Mouse (Mus musculus): ENCODE data around the gene Chst10. TPM values are rescaled to one million over a fixed set of nuclear protein-coding genes. Genes with fewer than 3 reads are reported as not detected.
A peak's percentile ranks its signal among the peaks of the same experiment; 100 is the strongest.

Chst10 gene
- 0.10 and 0.24 TPM in 2 replicates for polyA plus RNA-seq (2015; fragmentation: Nextera tagmentation; extraction: Ambion mirVana)

DNA sequence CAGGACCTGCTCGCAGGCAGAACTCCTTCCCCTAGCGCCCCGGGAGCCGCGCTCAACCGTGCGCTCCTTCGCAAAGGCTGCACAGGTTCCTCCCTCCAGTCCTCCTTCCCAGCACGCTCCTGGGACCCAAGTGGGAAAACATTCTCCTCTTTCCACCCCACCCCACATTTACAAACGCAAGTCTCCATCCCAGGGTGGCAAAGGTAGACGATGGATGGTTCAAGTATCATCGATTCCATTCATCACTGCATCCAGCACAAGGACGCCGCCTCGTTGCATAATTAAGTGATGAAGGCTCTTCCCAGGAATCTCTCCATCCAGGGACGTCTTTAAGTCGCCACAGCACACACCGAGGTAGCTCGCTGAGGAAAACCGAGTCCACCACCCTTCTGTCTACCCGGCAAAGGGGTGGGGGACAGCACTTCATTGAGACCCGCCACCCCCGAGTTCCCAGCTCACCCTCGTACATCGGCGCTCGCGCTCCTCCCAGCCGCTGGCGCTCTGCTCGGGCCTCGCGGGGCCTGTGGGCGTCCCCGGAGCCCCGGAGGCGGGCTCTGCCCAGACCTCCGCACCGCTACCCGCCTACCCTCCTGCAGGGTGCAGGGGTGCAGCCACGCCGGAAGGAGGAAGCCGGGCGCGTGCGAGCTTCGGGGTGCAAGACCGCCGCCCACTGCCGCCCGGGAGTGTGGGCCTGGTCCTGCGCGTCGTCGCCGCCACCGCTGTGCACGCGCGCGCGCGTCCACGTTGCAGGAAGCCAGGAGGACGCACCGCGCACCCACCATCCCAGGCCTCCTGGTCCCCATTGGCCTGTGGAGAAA is at the start of gene Chst10:
TSS of gene Chst10 (minus strand) at position 731 of the 818 bp plus-strand sequence.
- 1% methylated on average over 64 of the region's 67 CpGs for WGBS (ENCODE audit: insufficient replicate concordance)
- Histone ChIP-seq H3K9me3 (replicated peaks) (no peaks in the 10 kb centered on the region), H3K27ac (replicated peaks) (no peak within 1 kb of the TSS), H3K27me3 (peaks cover 30% of the 10 kb centered on the region), H3K4me1 (replicated peaks) (no peaks in the 10 kb centered on the region), H3K4me2 (peak within 1 kb of the TSS; percentile 61), H3K36me3 (replicated peaks) (no peaks in the 10 kb centered on the region), H3K4me3 (replicated peaks) (peak within 1 kb of the TSS; percentile 42), H3K9ac (no peak within 1 kb of the TSS)
- ATAC-seq (ENCODE audit: insufficient read depth) = no peak

DNA sequence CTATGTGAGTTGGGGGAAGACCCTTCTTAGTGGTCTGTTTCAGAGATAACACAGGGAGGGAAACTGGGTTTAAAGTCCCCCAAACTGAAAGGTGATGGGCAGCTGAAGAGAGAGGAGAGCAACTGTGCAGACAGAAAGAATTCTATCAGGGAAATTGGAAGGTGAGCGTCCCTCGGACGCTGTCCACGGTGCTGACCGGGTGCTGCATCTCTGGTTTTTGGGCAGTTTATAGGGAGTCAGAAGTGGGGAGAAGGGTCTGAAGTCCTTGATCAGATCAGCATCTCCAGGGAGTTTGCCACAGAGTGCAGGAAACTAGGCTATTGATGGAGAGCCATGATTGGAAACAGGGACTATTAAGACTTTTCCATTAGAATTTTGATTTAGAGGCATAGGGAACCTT is 41.6 kb upstream of the Chst10 start:
- WGBS (ENCODE audit: insufficient replicate concordance) = 6% methylated on average over 5 of the region's 5 CpGs
- H3K4me2 ChIP-seq = no peak overlapping the region
- no peaks in the 10 kb centered on the region for H3K4me1 ChIP-seq (replicated peaks)
- no peak for ATAC-seq (ENCODE audit: insufficient read depth)
- H3K27ac ChIP-seq (replicated peaks) = no peak overlapping the region
- H3K4me3 ChIP-seq (replicated peaks) = no peak overlapping the region
- no peaks in the 10 kb centered on the region for H3K27me3 ChIP-seq
- H3K36me3 ChIP-seq (replicated peaks) = no peaks in the 10 kb centered on the region
- no peak overlapping the region for H3K9ac ChIP-seq
- no peaks in the 10 kb centered on the region for H3K9me3 ChIP-seq (replicated peaks)

DNA sequence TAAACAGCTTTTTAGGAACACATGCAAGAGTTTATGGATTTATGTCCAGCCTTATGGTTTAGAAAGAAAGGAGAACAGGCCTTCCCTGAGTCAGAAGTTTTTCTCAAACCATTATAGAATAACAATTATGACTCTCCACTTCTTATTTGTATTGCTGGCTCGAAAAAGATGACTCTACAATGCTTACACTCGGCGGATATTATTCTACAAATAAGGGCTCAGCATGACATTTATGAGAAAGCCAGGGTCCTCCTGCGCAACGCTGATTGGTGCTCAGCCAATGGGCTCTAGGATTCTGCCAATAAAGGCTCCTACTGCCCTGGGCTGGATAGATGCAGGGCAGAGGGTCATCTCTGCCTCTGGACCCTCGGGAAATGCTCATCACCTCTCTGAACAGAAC is 40.9 kb upstream of the Chst10 start, which contains the start of gene Nms:
TSS of gene Nms (plus strand) at position 301 of the 400 bp plus-strand sequence.
- 60% methylated on average over 6 of the region's 6 CpGs for WGBS (ENCODE audit: insufficient replicate concordance)
- no peaks in the 10 kb centered on the region for H3K36me3 ChIP-seq (replicated peaks)
- no peaks in the 10 kb centered on the region for H3K4me1 ChIP-seq (replicated peaks)
- H3K27me3 ChIP-seq = no peaks in the 10 kb centered on the region
- H3K4me2 ChIP-seq = no peak within 1 kb of the TSS
- no peak within 1 kb of the TSS for H3K4me3 ChIP-seq (replicated peaks)
- no peak within 1 kb of the TSS for H3K27ac ChIP-seq (replicated peaks)
- no peaks in the 10 kb centered on the region for H3K9me3 ChIP-seq (replicated peaks)
- no peak within 1 kb of the TSS for H3K9ac ChIP-seq
- no peak for ATAC-seq (ENCODE audit: insufficient read depth)

DNA sequence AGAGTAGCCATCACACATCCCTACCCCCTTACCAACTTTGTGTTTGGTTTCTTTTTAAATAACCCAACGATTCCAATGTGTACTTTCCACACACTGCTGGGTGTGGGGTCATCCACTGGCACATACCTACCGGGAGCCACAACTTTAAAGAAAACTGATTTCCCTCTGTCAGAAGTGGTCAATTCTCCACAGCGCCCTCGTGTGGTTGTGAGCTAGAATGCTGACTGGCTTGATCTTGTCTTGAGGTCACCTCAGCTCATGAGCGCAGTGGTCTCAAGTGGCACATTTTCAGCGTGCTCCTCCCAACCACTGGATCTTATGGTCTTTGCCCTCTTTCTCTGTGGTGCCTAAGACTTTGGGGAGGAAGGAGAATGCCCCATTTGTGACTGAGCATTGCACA is 38.8 kb upstream of the Chst10 start:
- no peak for ATAC-seq (ENCODE audit: insufficient read depth)

DNA sequence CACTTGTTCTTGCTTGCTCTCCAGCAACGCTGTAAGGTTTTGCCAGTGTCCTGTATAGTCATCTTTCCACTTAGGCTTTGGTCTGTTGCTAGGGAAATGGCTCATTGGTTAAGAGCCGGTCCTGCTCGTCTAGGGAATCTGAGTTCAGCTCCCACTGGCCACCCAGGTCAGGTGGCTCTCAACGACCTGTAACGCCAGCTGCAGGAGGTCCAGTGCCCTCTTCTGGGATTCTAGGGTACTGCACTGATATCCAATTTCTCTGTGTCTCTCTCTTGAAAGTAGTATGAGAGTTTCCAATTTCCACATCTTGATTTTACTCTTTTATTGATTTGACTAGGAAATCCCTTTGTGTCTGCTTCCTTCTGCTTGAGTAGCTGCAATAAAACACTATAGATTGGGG is 36.7 kb upstream of the Chst10 start:
- no peak overlapping the region for H3K9ac ChIP-seq
- H3K36me3 ChIP-seq (replicated peaks) = no peaks in the 10 kb centered on the region
- H3K27me3 ChIP-seq = no peaks in the 10 kb centered on the region
- no peaks in the 10 kb centered on the region for H3K9me3 ChIP-seq (replicated peaks)
- no peak overlapping the region for H3K4me2 ChIP-seq
- no peak for ATAC-seq (ENCODE audit: insufficient read depth)
- WGBS (ENCODE audit: insufficient replicate concordance) = 23% methylated on average over 5 of the region's 5 CpGs
- H3K4me1 ChIP-seq (replicated peaks) = no peaks in the 10 kb centered on the region
- no peak overlapping the region for H3K4me3 ChIP-seq (replicated peaks)
- no peak overlapping the region for H3K27ac ChIP-seq (replicated peaks)

More for the DNA sequence above, 38.8 kb upstream of the Chst10 start:
- no peaks in the 10 kb centered on the region for H3K4me1 ChIP-seq (replicated peaks)
- 22% methylated on average over 6 of the region's 6 CpGs for WGBS (ENCODE audit: insufficient replicate concordance)
- H3K9me3 ChIP-seq (replicated peaks) = no peaks in the 10 kb centered on the region
- H3K36me3 ChIP-seq (replicated peaks) = no peaks in the 10 kb centered on the region
- H3K27me3 ChIP-seq = no peaks in the 10 kb centered on the region
- H3K4me2 ChIP-seq = no peak overlapping the region
- H3K4me3 ChIP-seq (replicated peaks) = no peak overlapping the region
- H3K27ac ChIP-seq (replicated peaks) = no peak overlapping the region
- H3K9ac ChIP-seq = no peak overlapping the region

DNA sequence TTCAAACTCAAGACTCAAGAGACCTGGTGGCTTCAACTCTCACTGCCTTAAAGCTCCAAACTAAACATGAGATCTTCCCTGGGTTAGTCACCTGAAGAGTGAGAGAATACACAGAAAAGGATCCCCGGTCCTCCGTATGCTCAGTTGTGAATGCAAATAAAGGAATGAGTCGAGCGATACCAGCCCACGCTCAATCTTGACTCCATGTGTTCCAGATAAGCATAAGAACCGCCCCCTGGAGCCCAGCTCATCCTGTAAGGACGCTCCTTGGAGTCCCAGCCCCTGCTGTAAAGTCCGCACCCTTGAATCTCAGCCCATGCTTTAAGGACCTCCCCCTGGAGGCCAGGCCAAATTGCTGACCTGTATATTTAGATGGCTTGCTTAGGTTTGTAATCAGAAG is 32.8 kb upstream of the Chst10 start:
- no peaks in the 10 kb centered on the region for H3K4me1 ChIP-seq (replicated peaks)
- no peak overlapping the region for H3K9ac ChIP-seq
- H3K9me3 ChIP-seq (replicated peaks) = no peaks in the 10 kb centered on the region
- 48% methylated on average over 8 of the region's 8 CpGs for WGBS (ENCODE audit: insufficient replicate concordance)
- H3K27ac ChIP-seq (replicated peaks) = no peak overlapping the region
- H3K4me2 ChIP-seq = no peak overlapping the region
- no peaks in the 10 kb centered on the region for H3K27me3 ChIP-seq
- no peaks in the 10 kb centered on the region for H3K36me3 ChIP-seq (replicated peaks)
- ATAC-seq (ENCODE audit: insufficient read depth) = no peak
- no peak overlapping the region for H3K4me3 ChIP-seq (replicated peaks)

DNA sequence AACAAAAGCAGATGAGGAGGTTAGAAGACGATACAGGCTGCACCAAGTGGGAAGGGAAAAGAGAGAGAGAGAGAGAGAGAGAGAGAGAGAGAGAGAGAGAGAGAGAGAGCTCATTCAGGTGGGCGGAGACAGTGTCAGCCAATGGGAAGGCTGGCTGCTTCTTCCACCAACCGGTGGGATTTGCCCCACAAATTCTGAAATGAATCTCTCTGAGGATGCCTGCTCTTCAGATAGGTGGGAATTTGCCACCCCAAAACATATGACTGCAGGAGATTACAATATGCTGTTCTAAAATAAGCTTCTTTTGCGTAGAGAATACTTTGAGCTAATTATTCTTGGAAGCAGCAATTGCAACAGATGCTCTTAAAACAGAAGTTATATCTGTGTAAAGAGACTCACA is 31.5 kb upstream of the Chst10 start:
- Histone ChIP-seq H3K36me3 (replicated peaks) (no peaks in the 10 kb centered on the region), H3K9me3 (replicated peaks) (no peaks in the 10 kb centered on the region), H3K4me2 (no peak overlapping the region), H3K4me3 (replicated peaks) (no peak overlapping the region), H3K9ac (no peak overlapping the region), H3K27me3 (no peaks in the 10 kb centered on the region), H3K27ac (replicated peaks) (no peak overlapping the region), H3K4me1 (replicated peaks) (no peaks in the 10 kb centered on the region)
- no peak for ATAC-seq (ENCODE audit: insufficient read depth)
- WGBS (ENCODE audit: insufficient replicate concordance) = 50% methylated on average over 4 of the region's 4 CpGs

DNA sequence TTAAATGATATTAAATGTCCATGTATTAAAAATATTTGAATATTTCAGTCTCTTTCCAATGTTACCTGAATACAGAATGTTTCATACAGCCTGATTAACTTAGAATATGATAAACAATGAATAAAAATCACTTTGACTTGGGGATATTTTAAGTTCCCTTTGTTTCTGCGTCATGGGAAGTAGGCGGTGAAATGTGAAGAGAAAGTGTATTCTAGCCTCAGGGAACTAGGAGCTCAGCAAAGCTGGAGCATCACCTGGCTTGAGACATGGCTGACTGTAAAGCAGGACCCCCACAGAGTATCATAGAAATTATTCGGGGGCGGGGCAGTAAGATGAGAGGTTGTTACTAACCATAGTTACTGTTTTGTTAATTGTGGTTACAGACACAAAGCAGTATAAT is 31.0 kb upstream of the Chst10 start:
- Histone ChIP-seq H3K9me3 (replicated peaks) (no peaks in the 10 kb centered on the region), H3K36me3 (replicated peaks) (no peaks in the 10 kb centered on the region), H3K4me2 (no peak overlapping the region), H3K4me1 (replicated peaks) (no peaks in the 10 kb centered on the region), H3K27ac (replicated peaks) (no peak overlapping the region), H3K9ac (no peak overlapping the region), H3K27me3 (no peaks in the 10 kb centered on the region), H3K4me3 (replicated peaks) (no peak overlapping the region)
- 64% methylated on average over 4 of the region's 4 CpGs for WGBS (ENCODE audit: insufficient replicate concordance)
- ATAC-seq (ENCODE audit: insufficient read depth) = no peak

DNA sequence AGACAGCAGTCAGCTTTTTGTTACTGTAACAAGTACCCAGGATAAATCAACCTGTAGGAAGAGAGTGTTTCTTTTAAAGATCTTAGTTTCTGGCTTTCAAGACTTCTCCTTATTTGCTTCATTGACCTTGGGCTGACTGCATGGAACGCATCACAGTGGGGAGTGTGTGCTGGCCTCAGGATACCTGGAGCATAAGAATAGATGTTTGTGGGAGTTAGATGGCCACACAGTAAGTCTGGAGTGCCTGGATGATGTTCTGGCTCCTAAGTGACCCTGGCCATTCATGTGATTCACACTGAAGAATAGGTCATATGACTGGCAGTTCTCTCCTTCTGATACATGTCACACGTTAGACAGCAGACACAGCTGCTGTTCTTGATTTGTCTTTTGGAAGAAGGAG is 6.0 kb upstream of the Chst10 start:
- Histone ChIP-seq H3K9ac (no peak overlapping the region), H3K4me1 (replicated peaks) (no peaks in the 10 kb centered on the region), H3K27ac (replicated peaks) (no peak overlapping the region), H3K27me3 (no peaks in the 10 kb centered on the region; the same call in 1 of the 2 replicates), H3K9me3 (replicated peaks) (no peaks in the 10 kb centered on the region), H3K4me2 (no peak overlapping the region), H3K36me3 (replicated peaks) (no peaks in the 10 kb centered on the region), H3K4me3 (replicated peaks) (no peak overlapping the region)
- no peak for ATAC-seq (ENCODE audit: insufficient read depth)
- WGBS (ENCODE audit: insufficient replicate concordance) = 56% methylated on average over 2 of the region's 2 CpGs

DNA sequence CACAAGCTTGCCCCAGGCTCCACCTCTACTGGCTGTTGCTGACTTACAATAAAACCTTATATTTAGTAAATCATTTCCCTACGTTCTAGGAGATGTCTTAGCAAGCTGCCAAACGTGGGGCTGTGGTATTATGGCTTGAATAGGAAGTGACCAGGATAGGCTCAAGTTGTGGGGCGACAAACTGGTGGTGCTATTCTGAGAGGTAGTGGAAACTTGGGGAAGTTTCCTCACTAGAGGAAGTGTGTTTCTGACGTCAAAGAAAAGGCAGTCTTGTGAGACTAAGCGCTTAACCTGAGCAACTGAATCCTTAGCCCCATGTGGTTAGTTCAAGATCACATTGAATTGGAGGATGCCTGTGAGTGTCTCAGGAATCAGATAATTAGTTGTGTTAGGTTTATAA is 4.6 kb upstream of the Chst10 start:
- no peak for ATAC-seq (ENCODE audit: insufficient read depth)
- Histone ChIP-seq H3K4me3 (replicated peaks) (no peak overlapping the region), H3K9me3 (replicated peaks) (no peaks in the 10 kb centered on the region), H3K27me3 (peaks cover 12% of the 10 kb centered on the region), H3K27ac (replicated peaks) (no peak overlapping the region), H3K36me3 (replicated peaks) (no peaks in the 10 kb centered on the region), H3K4me2 (no peak overlapping the region), H3K4me1 (replicated peaks) (no peaks in the 10 kb centered on the region), H3K9ac (no peak overlapping the region)
- 23% methylated on average over 5 of the region's 5 CpGs for WGBS (ENCODE audit: insufficient replicate concordance)

DNA sequence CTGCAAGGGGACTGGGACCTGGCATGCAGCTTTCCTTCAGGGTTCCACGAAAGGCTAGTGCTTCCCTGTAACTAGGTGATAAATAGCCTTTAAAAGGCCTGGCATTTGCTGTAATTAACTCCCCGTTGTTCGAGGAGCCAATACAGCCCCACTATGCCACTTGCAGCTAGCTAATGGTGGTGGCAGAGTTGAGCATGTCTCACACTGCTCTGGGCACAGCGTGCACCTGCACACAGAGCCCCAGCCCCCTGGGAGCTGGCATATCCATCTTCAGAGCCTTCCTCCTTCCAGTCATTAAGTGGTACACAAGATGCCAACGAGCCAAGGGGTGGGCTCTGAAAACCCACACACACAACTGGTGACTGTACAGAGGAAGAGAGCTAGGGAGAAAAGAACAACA is 4.9 kb downstream of the Chst10 start:
- no peak overlapping the region for H3K4me2 ChIP-seq
- no peak overlapping the region for H3K4me3 ChIP-seq (replicated peaks)
- no peaks in the 10 kb centered on the region for H3K9me3 ChIP-seq (replicated peaks)
- no peaks in the 10 kb centered on the region for H3K36me3 ChIP-seq (replicated peaks)
- no peaks in the 10 kb centered on the region for H3K4me1 ChIP-seq (replicated peaks)
- no peak for ATAC-seq (ENCODE audit: insufficient read depth)
- H3K9ac ChIP-seq = no peak overlapping the region
- WGBS (ENCODE audit: insufficient replicate concordance) = 51% methylated on average over 5 of the region's 5 CpGs
- H3K27me3 ChIP-seq = peaks cover 23% of the 10 kb centered on the region
- no peak overlapping the region for H3K27ac ChIP-seq (replicated peaks)

DNA sequence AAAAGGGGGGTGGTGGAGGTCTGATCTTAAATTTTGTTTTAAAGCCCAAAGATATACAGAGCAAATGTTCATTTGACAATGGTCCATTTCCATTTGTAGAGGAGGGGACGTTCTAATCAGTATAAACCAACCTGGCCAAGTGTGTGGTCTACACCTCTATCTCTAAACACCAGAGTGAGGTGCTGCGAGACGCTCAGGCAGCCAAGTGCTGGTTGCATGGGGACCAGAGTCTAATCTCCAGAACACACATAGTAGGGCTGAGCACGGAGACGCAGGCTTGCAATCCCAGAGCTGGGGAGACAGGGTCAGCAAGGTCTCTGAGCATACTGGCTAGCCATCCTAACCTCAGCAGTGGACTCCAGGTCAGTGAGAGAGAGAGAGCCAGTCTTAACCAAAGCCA is 6.5 kb downstream of the Chst10 start:
- Histone ChIP-seq H3K27me3 (peaks cover 6% of the 10 kb centered on the region; the same call in 1 of the 2 replicates), H3K27ac (replicated peaks) (no peak overlapping the region), H3K4me2 (no peak overlapping the region), H3K9ac (no peak overlapping the region), H3K9me3 (replicated peaks) (no peaks in the 10 kb centered on the region), H3K4me3 (replicated peaks) (no peak overlapping the region), H3K36me3 (replicated peaks) (no peaks in the 10 kb centered on the region), H3K4me1 (replicated peaks) (no peaks in the 10 kb centered on the region)
- 51% methylated on average over 5 of the region's 5 CpGs for WGBS (ENCODE audit: insufficient replicate concordance)
- ATAC-seq (ENCODE audit: insufficient read depth) = no peak
